Mouse (Mus musculus): ENCODE measurements at regions not wholly inside any gene's neighbourhood (a gene's known extent, or its start where the extent isn't known, plus 50 kb on each side); places are given as distances from the start of the nearest gene placed in this dataset.

- TF ChIP-seq POLR2AphosphoS2 (IDR thresholded peaks at IDR 0.05; ENCODE audit: low read depth, low read length) (no peak), NRF1 (IDR thresholded peaks at IDR 0.05; ENCODE audit: low read depth, low read length) (no peak), MAFK (IDR thresholded peaks at IDR 0.05; ENCODE audit: insufficient replicate concordance, low read length) (no peak), ZMIZ1 (IDR thresholded peaks at IDR 0.05; ENCODE audit: low read depth, low read length) (no peak), BHLHE40 (IDR thresholded peaks at IDR 0.05; ENCODE audit: low read depth, low read length) (no peak), GABPA (IDR thresholded peaks at IDR 0.05; ENCODE audit: insufficient replicate concordance, low read depth, low read length) (no peak), SMC3 (IDR thresholded peaks at IDR 0.05; ENCODE audit: low read depth, low read length) (peak; percentile 56), CHD2 (IDR thresholded peaks at IDR 0.05; ENCODE audit: low read length) (no peak), RAD21 (IDR thresholded peaks at IDR 0.05; ENCODE audit: low read depth, low read length) (peak; percentile 47), JUND (conservative IDR thresholded peaks at IDR 0.05; ENCODE audit: low read depth, low read length) (no peak), TBP (conservative IDR thresholded peaks at IDR 0.05; ENCODE audit: low read depth, low read length) (no peak), TCF12 (IDR thresholded peaks at IDR 0.05; ENCODE audit: low read depth, low read length) (no peak), NELFE (IDR thresholded peaks at IDR 0.05; ENCODE audit: low read depth, low read length) (no peak), ZKSCAN1 (IDR thresholded peaks at IDR 0.05; ENCODE audit: borderline replicate concordance, low read depth, low read length) (no peak), KAT2A (IDR thresholded peaks at IDR 0.05; ENCODE audit: insufficient replicate concordance, low read length) (no peak), ZNF384 (IDR thresholded peaks at IDR 0.05; ENCODE audit: low read depth, low read length) (no peak), E2F4 (IDR thresholded peaks at IDR 0.05; ENCODE audit: insufficient replicate concordance, low read depth, low read length) (no peak), JUN (IDR thresholded peaks at IDR 0.05; ENCODE audit: insufficient read depth, low read depth, low read length) (no peak), CTCF (conservative IDR thresholded peaks at IDR 0.05 in 1 of 2, IDR thresholded peaks at IDR 0.05 in 1 of 2; ENCODE audit: low read depth in 2 of 2, low read length in 2 of 2) (peak; percentile 72 to 79)
- Histone ChIP-seq H3K4me3 (replicated peaks in 1 of 3; ENCODE audit: low read depth in 2 of 3, low read length in 2 of 3, poor library complexity in 1 of 3) (no peak overlapping the region), H3K27me3 (replicated peaks) (no peaks in the 10 kb centered on the region), H3K9me3 (replicated peaks; ENCODE audit: low read length) (no peaks in the 10 kb centered on the region), H3K36me3 (replicated peaks in 1 of 2; ENCODE audit: control insufficient read depth in 1 of 2, insufficient read depth in 1 of 2, low read length in 1 of 2) (no peaks in the 10 kb centered on the region), H3K4me2 (ENCODE audit: insufficient read depth, low read depth, poor library complexity, severe bottlenecking) (no peak overlapping the region), H3K9ac (ENCODE audit: insufficient read depth, low read depth) (no peak overlapping the region), H3K4me1 (ENCODE audit: control insufficient read depth in 1 of 2, insufficient read depth in 2 of 2) (no peaks in the 10 kb centered on the region), H3K79me2 (replicated peaks; ENCODE audit: control insufficient read depth, extremely low read depth, insufficient read depth, poor library complexity, severe bottlenecking) (no peaks in the 10 kb centered on the region), H3K27ac (ENCODE audit: insufficient read depth, low read depth) (no peak overlapping the region)
- peak; percentile 67 for DNase-seq (ENCODE audit: extremely low read depth)
- dilution Hi-C loops (cut with MboI; ENCODE audit: extremely low pct_ligation_motif_present, extremely low pct_unique_long_range_greater_than_20kb, low sequenced_read_pairs): no loop called here
- in situ Hi-C loops (cut with MboI; ENCODE audit: low pct_ligation_motif_present, low pct_unique_long_range_greater_than_20kb, low sequenced_read_pairs): no loop called here
Measured at GRCm38 (mm10) chr6:4407748-4408147, 96.9 kb upstream of the Col1a2 start.

- H3K9me3 ChIP-seq (replicated peaks; ENCODE audit: low read length): no peaks in the 10 kb centered on the region
- dilution Hi-C loops (cut with MboI; ENCODE audit: extremely low pct_ligation_motif_present, extremely low pct_unique_long_range_greater_than_20kb, low sequenced_read_pairs) (no loop called here), in situ Hi-C loops (cut with MboI; ENCODE audit: low pct_ligation_motif_present, low pct_unique_long_range_greater_than_20kb, low sequenced_read_pairs) (loop anchor here (10.0 kb wide), 1 partner anchor 132 kb away; no protein-coding TSS in a partner anchor)
- no peaks in the 10 kb centered on the region for H3K36me3 ChIP-seq (replicated peaks in 1 of 2; ENCODE audit: control insufficient read depth in 1 of 2, insufficient read depth in 1 of 2, low read length in 1 of 2)
- no peaks in the 10 kb centered on the region for H3K27me3 ChIP-seq (replicated peaks)
- DNase-seq (ENCODE audit: extremely low read depth): no peak
- no peak overlapping the region for H3K4me2 ChIP-seq (ENCODE audit: insufficient read depth, low read depth, poor library complexity, severe bottlenecking)
- H3K27ac ChIP-seq (ENCODE audit: insufficient read depth, low read depth): no peak overlapping the region
- no peak overlapping the region for H3K4me3 ChIP-seq (replicated peaks in 1 of 3; ENCODE audit: low read depth in 2 of 3, low read length in 2 of 3, poor library complexity in 1 of 3)
- no peaks in the 10 kb centered on the region for H3K4me1 ChIP-seq (ENCODE audit: control insufficient read depth in 1 of 2, insufficient read depth in 2 of 2)
- H3K9ac ChIP-seq (ENCODE audit: insufficient read depth, low read depth): no peak overlapping the region
- no peaks in the 10 kb centered on the region for H3K79me2 ChIP-seq (replicated peaks; ENCODE audit: control insufficient read depth, extremely low read depth, insufficient read depth, poor library complexity, severe bottlenecking)
- TF ChIP-seq MXI1 (IDR thresholded peaks at IDR 0.05; ENCODE audit: low read depth, low read length) (no peak), SIN3A (IDR thresholded peaks at IDR 0.05; ENCODE audit: low read length) (no peak), USF1 (IDR thresholded peaks at IDR 0.05; ENCODE audit: low read depth, low read length) (no peak), PAX5 (IDR thresholded peaks at IDR 0.05; ENCODE audit: low read length) (no peak), ZNF384 (IDR thresholded peaks at IDR 0.05; ENCODE audit: low read depth, low read length) (no peak), USF2 (conservative IDR thresholded peaks at IDR 0.05; ENCODE audit: low read depth, low read length) (no peak), SMC3 (IDR thresholded peaks at IDR 0.05; ENCODE audit: low read depth, low read length) (no peak), MAX (IDR thresholded peaks at IDR 0.05; ENCODE audit: low read length) (no peak), E2F4 (IDR thresholded peaks at IDR 0.05; ENCODE audit: insufficient replicate concordance, low read depth, low read length) (no peak), TCF12 (IDR thresholded peaks at IDR 0.05; ENCODE audit: low read depth, low read length) (no peak), CTCF (conservative IDR thresholded peaks at IDR 0.05 in 1 of 2, IDR thresholded peaks at IDR 0.05 in 1 of 2; ENCODE audit: low read depth in 2 of 2, low read length in 2 of 2) (no peak), POLR2AphosphoS2 (IDR thresholded peaks at IDR 0.05; ENCODE audit: low read depth, low read length) (no peak), ZMIZ1 (IDR thresholded peaks at IDR 0.05; ENCODE audit: low read depth, low read length) (no peak), RAD21 (IDR thresholded peaks at IDR 0.05; ENCODE audit: low read depth, low read length) (no peak), NRF1 (IDR thresholded peaks at IDR 0.05; ENCODE audit: low read depth, low read length) (no peak)
Measured at GRCm38 (mm10) chr6:4413201-4413600, 91.4 kb upstream of the Col1a2 start.

All from CH12.LX (cell line).